Mouse (Mus musculus) retina, postnatal 1 day (tissue): ENCODE results near the gene Inca1.

Source experiments
- DNase-seq: peaks from one replicate; pipeline ENCODE4 v3.0.0-alpha.2; 2012

Inca1 gene

GRCm38 (mm10) chr11:70701221-70701955, 1.4 kb upstream of the Inca1 start:
- DNase-seq: no peak

GRCm38 (mm10) chr11:70700613-70701012, 658 bp upstream of the Inca1 start:
- DNase-seq: peak; percentile 68

GRCm38 (mm10) chr11:70699051-70699450, 904 bp downstream of the Inca1 start:
- no peak for DNase-seq

GRCm38 (mm10) chr11:70697376-70697775, 2.6 kb downstream of the Inca1 start:
- DNase-seq: no peak

GRCm38 (mm10) chr11:70693504-70693903, 6.5 kb downstream of the Inca1 start:
- no peak for DNase-seq

- DNase-seq: no peak
These were observed 10.4 kb downstream of the Inca1 start for GRCm38 (mm10) chr11:70689578-70689977.

- no peak for DNase-seq
These were observed 11.6 kb downstream of the Inca1 start for GRCm38 (mm10) chr11:70688372-70688771.

GRCm38 (mm10) chr11:70687601-70688199, 12.3 kb downstream of the Inca1 start, which contains the start of gene Camta2:
Gene Camta2, minus strand, starts transcription at chr11:70688105.
- DNase-seq: peak; percentile 91

GRCm38 (mm10) chr11:70686901-70687566, 12.9 kb downstream of the Inca1 start:
- peak; percentile 55 for DNase-seq

GRCm38 (mm10) chr11:70683640-70684039, 16.3 kb downstream of the Inca1 start:
- no peak for DNase-seq

- peak; percentile 90 for DNase-seq
These were observed 17.9 kb downstream of the Inca1 start for GRCm38 (mm10) chr11:70681897-70682581.

GRCm38 (mm10) chr11:70681170-70681569, 18.8 kb downstream of the Inca1 start:
- DNase-seq: no peak

- DNase-seq: no peak
These were observed 20.1 kb downstream of the Inca1 start for GRCm38 (mm10) chr11:70679894-70680293.

GRCm38 (mm10) chr11:70679361-70679760, 20.6 kb downstream of the Inca1 start:
- DNase-seq: no peak

- no peak for DNase-seq
These were observed 21.4 kb downstream of the Inca1 start for GRCm38 (mm10) chr11:70678576-70678975.

GRCm38 (mm10) chr11:70678092-70678491, 21.9 kb downstream of the Inca1 start:
- no peak for DNase-seq

- DNase-seq: no peak
These were observed 25.5 kb downstream of the Inca1 start for GRCm38 (mm10) chr11:70674501-70674900.

GRCm38 (mm10) chr11:70674014-70674413, 25.9 kb downstream of the Inca1 start:
- DNase-seq: no peak

GRCm38 (mm10) chr11:70671333-70672047, 28.5 kb downstream of the Inca1 start:
- DNase-seq: peak; percentile 13

- no peak for DNase-seq
These were observed 29.5 kb downstream of the Inca1 start for GRCm38 (mm10) chr11:70670483-70670882.

- DNase-seq: peak; percentile 83
These were observed 30.2 kb downstream of the Inca1 start for GRCm38 (mm10) chr11:70669582-70670345.
